Mouse (Mus musculus) ovary, adult 2 months (tissue): ENCODE results near the gene Rps5. TPM values are rescaled to one million over a fixed set of nuclear protein-coding genes. Genes with fewer than 3 reads are reported as not detected.

Experiments used
- polyA plus RNA-seq: library from polyadenylated mRNA; depleted of rRNA; stranded (reverse); fragments of >200 nt; gene quantifications from 2 replicates; pipeline ENCODE4 v1.2.3, GENCODE M21; 2012; rRNA removed

The Rps5 gene
- polyA plus RNA-seq: 4,303 and 5,955 TPM in 2 replicates

GRCm38 (mm10) chr7:12921705-12922465, at the start of gene Rps5:
TSS of gene Rps5 (plus strand) at chr7:12922290.

GRCm38 (mm10) chr7:12880911-12881660, 41.0 kb upstream of the Rps5 start, which contains the start of gene Zfp128:
TSS of gene Zfp128 (plus strand) at chr7:12881177.

GRCm38 (mm10) chr7:12897655-12898410, 24.3 kb upstream of the Rps5 start, which contains the start of gene Zscan22:
TSS of gene Zscan22 (plus strand) at chr7:12897815.

GRCm38 (mm10) chr7:12927191-12927680, 5.1 kb downstream of the Rps5 start, which contains the start of gene Rnf225:
TSS of gene Rnf225 (plus strand) at chr7:12927416.

GRCm38 (mm10) chr7:12965678-12966091, 43.6 kb downstream of the Rps5 start, which contains the start of gene Zfp324:
TSS of gene Zfp324 (plus strand) at chr7:12965838.

Other genes with a start within 250 kb of the Rps5 start
- gene Vmn2r55, start 237.3 kb upstream of the Rps5 start, polyA plus RNA-seq: not detected in 2 replicates
- gene Vmn2r56, start 187.3 kb upstream of the Rps5 start, polyA plus RNA-seq: not detected in 2 replicates
- 3.9 and 4.8 TPM in 2 replicates for gene Zscan18, start 118.7 kb upstream of the Rps5 start, polyA plus RNA-seq
- 0.62 and 1.2 TPM in 2 replicates for gene Zfp329, start 103.4 kb upstream of the Rps5 start, polyA plus RNA-seq
- 4.6 and 11.1 TPM in 2 replicates for gene Zfp110, start 87.5 kb upstream of the Rps5 start, polyA plus RNA-seq
- 1.4 and 1.5 TPM in 2 replicates for gene Zfp128, start 41.1 kb upstream of the Rps5 start, polyA plus RNA-seq
- 15.0 and 21.0 TPM in 2 replicates for gene Zscan22, start 24.5 kb upstream of the Rps5 start, polyA plus RNA-seq
- gene Rnf225, start 5.1 kb downstream of the Rps5 start, polyA plus RNA-seq: 1.1 and 1.4 TPM in 2 replicates
- 15.2 and 15.9 TPM in 2 replicates for gene Zfp324, start 43.5 kb downstream of the Rps5 start, polyA plus RNA-seq
- gene Zfp446, start 55.6 kb downstream of the Rps5 start, polyA plus RNA-seq: 8.6 and 10.7 TPM in 2 replicates
- gene Slc27a5, start 75.9 kb downstream of the Rps5 start, polyA plus RNA-seq: 0.14 and 0.92 TPM in 2 replicates
- 489 and 576 TPM in 2 replicates for gene Trim28, start 76.8 kb downstream of the Rps5 start, polyA plus RNA-seq
- 65.0 and 66.4 TPM in 2 replicates for gene Zbtb45, start 87.7 kb downstream of the Rps5 start, polyA plus RNA-seq
- 67.1 and 76.2 TPM in 2 replicates for gene Chmp2a, start 112.5 kb downstream of the Rps5 start, polyA plus RNA-seq
- gene Ube2m, start 116.0 kb downstream of the Rps5 start, polyA plus RNA-seq: 121 and 156 TPM in 2 replicates
- 8.6 and 8.9 TPM in 2 replicates for gene Mzf1, start 132.5 kb downstream of the Rps5 start, polyA plus RNA-seq
- gene Vmn1r85, start 172.9 kb downstream of the Rps5 start, polyA plus RNA-seq: not detected in 2 replicates
- not detected in 2 replicates for gene Vmn1r86, start 197.6 kb downstream of the Rps5 start, polyA plus RNA-seq
- not detected in 2 replicates for gene Vmn1r87, start 217.9 kb downstream of the Rps5 start, polyA plus RNA-seq
- gene Vmn1r88, start 237.3 kb downstream of the Rps5 start, polyA plus RNA-seq: not detected in 2 replicates